Mouse (Mus musculus) limb, embryonic 11.5 days (tissue): ENCODE results near the gene Rnaseh2a. TPM values are rescaled to one million over a fixed set of nuclear protein-coding genes. Genes with fewer than 3 reads are reported as not detected.

Experiments used
- ATAC-seq: fragments of 200-750 bp; cut with Nextera tagmentation; 2 replicates; pipeline ENCODE4 v1.8.0; 2017; ENCODE audit warnings: low read depth; ENCODE audit not compliant: insufficient number of reproducible peaks, low FRiP score, low TSS enrichment
- DNase-seq: peaks from one replicate; pipeline ENCODE4 v3.0.0-alpha.2; 2015; ENCODE audit warnings: low spot score
- H3K27ac ChIP-seq: fragments of 300-500 bp; sonication (generic); replicated peaks from 2 replicates; pipeline ENCODE4 v1.5.1; 2014; ENCODE audit warnings: low read depth, mild to moderate bottlenecking, low read length
- H3K27me3 ChIP-seq: fragments of 300-500 bp; sonication (generic); 2 replicates; pipeline ENCODE4 v1.6.1; 2014; ENCODE audit warnings: mild to moderate bottlenecking, low read length, mixed read lengths; ENCODE audit not compliant: control insufficient read depth, insufficient read depth
- H3K36me3 ChIP-seq: fragments of 300-500 bp; sonication (generic); 2 replicates; pipeline ENCODE4 v1.6.1; 2014; ENCODE audit warnings: mild to moderate bottlenecking, low read length, moderate library complexity, mixed read lengths; ENCODE audit not compliant: control insufficient read depth, insufficient read depth
- H3K4me1 ChIP-seq: fragments of 300-500 bp; sonication (generic); 2 replicates; pipeline ENCODE4 v1.6.1; 2014; ENCODE audit warnings: low read length, mixed read lengths; ENCODE audit not compliant: control insufficient read depth, insufficient read depth
- H3K4me2 ChIP-seq: fragments of 300-500 bp; sonication (generic); 2 replicates; pipeline ENCODE4 v1.6.1; 2014; ENCODE audit warnings: low read depth, mild to moderate bottlenecking, moderate library complexity; ENCODE audit not compliant: severe bottlenecking
- H3K4me3 ChIP-seq: fragments of 300-500 bp; sonication (generic); 2 replicates; pipeline ENCODE4 v1.5.1; 2014; ENCODE audit warnings: low read depth, low read length
- H3K9ac ChIP-seq: fragments of 300-500 bp; sonication (generic); 2 replicates; pipeline ENCODE4 v1.6.1; 2014; ENCODE audit warnings: mild to moderate bottlenecking, low read length
- H3K9me3 ChIP-seq: fragments of 300-500 bp; sonication (generic); 2 replicates; pipeline ENCODE4 v1.6.1; 2016; ENCODE audit warnings: low read length; ENCODE audit not compliant: control insufficient read depth
- WGBS: fragments of 180-500 bp; shearing (Covaris S2); extraction: QIAGEN DNeasy Blood & Tissue Kit; methylation state at CpG from one replicate; pipeline ENCODE4 v1.1.7; 2014; 5-methylcytosine and 5-hydroxymethylcytosine counted together
- polyA plus RNA-seq: library from polyadenylated mRNA; unstranded; fragments of >200 nt; fragmentation: Nextera tagmentation; extraction: Ambion mirVana; gene quantifications from 2 replicates; pipeline ENCODE4 v1.2.1, GENCODE M21; 2014

Rnaseh2a gene
- polyA plus RNA-seq = 127 and 133 TPM in 2 replicates

GRCm38 (mm10) chr8:84969241-84970134 is at the start of gene Rnaseh2a, which contains the start of the genes Gm49661 and Prdx2:
Rnaseh2a (minus strand) TSS chr8:84969767.
Gm49661 (minus strand) TSS chr8:84969433.
Prdx2 (plus strand) TSS chr8:84969587.
- Histone ChIP-seq H3K4me2 (peak within 1 kb of the TSS; percentile 80), H3K36me3 (peaks cover 15% of the 10 kb centered on the region; the same call in 1 of the 2 replicates), H3K9ac (peak within 1 kb of the TSS; percentile 89), H3K4me3 (peak within 1 kb of the TSS; percentile 61), H3K9me3 (no peaks in the 10 kb centered on the region), H3K27ac (peak within 1 kb of the TSS; percentile 78), H3K4me1 (peaks cover 30% of the 10 kb centered on the region), H3K27me3 (no peaks in the 10 kb centered on the region)
- WGBS = under 1% methylated on average over 56 of the region's 56 CpGs
- DNase-seq (peak; percentile 89), ATAC-seq (peak; percentile 64)

- no peak for ATAC-seq
- no peaks in the 10 kb centered on the region for H3K9me3 ChIP-seq
- no peak overlapping the region for H3K4me2 ChIP-seq
- H3K27me3 ChIP-seq = peaks cover 17% of the 10 kb centered on the region
- H3K27ac ChIP-seq = no peak overlapping the region
- no peak overlapping the region for H3K4me3 ChIP-seq
- peaks cover 15% of the 10 kb centered on the region for H3K36me3 ChIP-seq
- 51% methylated on average over 5 of the region's 5 CpGs for WGBS
- DNase-seq = no peak
- H3K9ac ChIP-seq = no peak overlapping the region
- H3K4me1 ChIP-seq = 0 out of 2 replicates have a peak, but pooled peaks cover 3% of the 10 kb centered on the region
Observed at GRCm38 (mm10) chr8:85017209-85017608, 47.6 kb upstream of the Rnaseh2a start.

DNA sequence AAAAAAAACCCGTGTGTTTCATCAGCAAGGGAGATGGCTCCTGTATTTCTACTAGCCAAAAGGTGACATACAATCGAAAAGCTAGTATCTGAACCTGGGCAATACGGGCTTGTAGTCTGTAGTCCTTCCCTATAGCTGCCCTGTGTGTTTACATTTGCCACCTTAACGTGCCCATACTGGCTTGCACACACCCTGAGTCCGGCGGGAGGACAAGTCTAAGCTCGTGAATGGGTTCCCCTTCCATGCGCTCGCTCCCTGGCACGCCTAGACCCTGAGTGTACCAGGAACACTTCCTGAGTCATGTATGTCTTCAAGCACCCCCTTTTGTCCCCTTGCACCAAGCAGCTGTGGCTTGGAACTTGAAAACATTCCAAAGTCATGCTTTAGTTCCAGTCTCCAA is 47.2 kb upstream of the Rnaseh2a start:
- no peak for DNase-seq
- Histone ChIP-seq H3K9ac (no peak overlapping the region), H3K27ac (no peak overlapping the region), H3K9me3 (no peaks in the 10 kb centered on the region), H3K4me3 (no peak overlapping the region), H3K36me3 (peaks cover 13% of the 10 kb centered on the region), H3K4me1 (0 out of 2 replicates have a peak, but pooled peaks cover 3% of the 10 kb centered on the region), H3K4me2 (no peak overlapping the region), H3K27me3 (peaks cover 19% of the 10 kb centered on the region)
- no peak for ATAC-seq
- WGBS = 71% methylated on average over 10 of the region's 10 CpGs

DNA sequence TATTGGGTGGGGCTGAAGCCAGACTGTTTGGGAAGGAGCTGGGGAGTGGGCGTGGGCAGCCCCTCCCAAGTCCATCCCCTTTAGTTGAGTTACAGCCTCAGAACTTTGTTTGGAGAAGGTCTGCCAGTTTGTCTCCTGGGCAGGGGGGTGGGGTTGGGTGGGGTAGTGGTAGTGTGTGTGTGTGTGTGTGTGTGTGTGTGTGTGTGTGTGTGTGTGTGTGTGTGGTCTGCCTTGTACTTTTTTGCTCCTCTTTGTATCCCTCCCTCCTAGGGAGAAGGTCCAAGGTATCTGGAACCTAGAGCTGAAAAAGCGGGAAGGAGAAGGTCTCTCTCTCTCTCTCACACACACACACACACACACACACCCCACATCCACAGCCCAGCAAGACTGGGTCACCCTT is 44.9 kb upstream of the Rnaseh2a start, which contains the start of gene Best2:
Best2 (minus strand) TSS at position 101 of the 400 bp plus-strand sequence.
- no peak within 1 kb of the TSS for H3K27ac ChIP-seq
- peak within 1 kb of the TSS; percentile 47 for H3K9ac ChIP-seq
- no peaks in the 10 kb centered on the region for H3K9me3 ChIP-seq
- H3K27me3 ChIP-seq = peaks cover 33% of the 10 kb centered on the region
- H3K4me1 ChIP-seq = 0 out of 2 replicates have a peak, but pooled peaks cover 3% of the 10 kb centered on the region
- ATAC-seq = no peak
- WGBS = 37% methylated on average over 2 of the region's 2 CpGs
- H3K4me2 ChIP-seq = peak within 1 kb of the TSS; percentile 37
- peak within 1 kb of the TSS; percentile 24 for H3K4me3 ChIP-seq
- DNase-seq = no peak
- H3K36me3 ChIP-seq = peaks cover 11% of the 10 kb centered on the region

DNA sequence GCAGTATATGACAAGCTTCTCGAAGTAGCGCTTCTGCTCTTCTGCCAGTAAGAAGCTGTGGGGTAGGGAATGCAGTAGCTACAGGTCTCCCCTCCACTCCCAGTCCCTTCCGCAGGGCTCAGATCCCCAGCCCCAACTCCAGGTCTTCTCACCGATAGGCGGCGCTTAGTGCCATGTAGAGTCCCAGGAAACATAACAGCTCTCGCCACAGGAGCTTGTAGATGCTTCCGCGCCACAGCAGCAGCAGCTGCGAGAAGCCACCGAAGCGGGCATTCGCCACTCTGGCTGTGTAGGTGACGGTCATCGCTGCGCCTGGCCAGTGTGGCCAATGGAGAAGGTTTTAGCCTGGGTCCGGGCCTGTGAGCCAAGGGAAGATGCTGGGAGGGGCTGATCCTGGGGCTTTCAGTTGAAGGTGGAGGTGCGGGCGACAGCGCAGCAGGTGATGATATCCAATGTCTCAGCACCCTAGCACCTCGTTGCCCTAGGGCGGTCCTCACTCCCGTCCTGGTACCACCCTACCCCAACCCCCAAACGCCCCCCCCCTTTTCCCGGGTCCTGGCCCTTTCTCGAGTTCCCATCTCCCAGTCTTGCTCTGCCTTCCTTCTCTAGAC is 43.8 kb upstream of the Rnaseh2a start:
- Histone ChIP-seq H3K4me1 (0 out of 2 replicates have a peak, but pooled peaks cover 3% of the 10 kb centered on the region), H3K36me3 (peaks cover 5% of the 10 kb centered on the region), H3K9ac (peak overlapping the region; percentile 47), H3K27ac (no peak overlapping the region), H3K27me3 (peaks cover 35% of the 10 kb centered on the region), H3K9me3 (no peaks in the 10 kb centered on the region), H3K4me2 (peak overlapping the region; percentile 37), H3K4me3 (peak overlapping the region; percentile 24)
- no peak for ATAC-seq
- peak; percentile 81 for DNase-seq
- 5% methylated on average over 25 of the region's 26 CpGs for whole genome bisulfite sequencing

- 15% methylated on average over 28 of the region's 28 CpGs for WGBS
Observed at GRCm38 (mm10) chr8:85011242-85011641, 41.7 kb upstream of the Rnaseh2a start.

DNA sequence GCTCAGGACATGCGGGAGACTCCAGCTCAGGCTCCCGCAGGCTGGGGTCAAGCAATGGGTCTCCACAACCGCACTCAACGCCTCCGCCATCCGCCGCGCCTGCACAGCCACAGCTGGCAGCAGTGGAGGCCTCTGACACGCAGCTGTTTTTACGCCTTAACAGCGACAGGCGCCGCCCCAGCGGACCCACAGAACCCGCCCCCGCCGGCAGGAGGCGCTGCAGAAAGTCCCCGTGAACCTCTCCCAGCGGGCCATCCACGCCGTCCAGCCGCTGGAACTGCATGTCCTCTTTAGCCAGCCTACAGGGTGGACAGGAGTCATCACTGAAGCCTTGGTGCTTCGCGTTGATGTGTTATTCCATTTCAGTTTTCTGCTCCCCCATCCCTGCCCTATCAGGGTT is 38.1 kb upstream of the Rnaseh2a start:
- Histone ChIP-seq H3K9ac (no peak overlapping the region), H3K4me2 (no peak overlapping the region), H3K36me3 (no peaks in the 10 kb centered on the region), H3K27me3 (peaks cover 21% of the 10 kb centered on the region), H3K4me1 (no peaks in the 10 kb centered on the region), H3K4me3 (no peak overlapping the region), H3K9me3 (no peaks in the 10 kb centered on the region), H3K27ac (no peak overlapping the region)
- 13% methylated on average over 25 of the region's 25 CpGs for WGBS
- ATAC-seq = no peak
- DNase-seq = peak; percentile 64

More at GRCm38 (mm10) chr8:85011242-85011641, 41.7 kb upstream of the Rnaseh2a start:
- Histone ChIP-seq H3K9ac (no peak overlapping the region), H3K4me3 (no peak overlapping the region), H3K9me3 (no peaks in the 10 kb centered on the region), H3K4me1 (0 out of 2 replicates have a peak, but pooled peaks cover 3% of the 10 kb centered on the region), H3K27ac (no peak overlapping the region), H3K27me3 (peaks cover 35% of the 10 kb centered on the region), H3K36me3 (no peaks in the 10 kb centered on the region), H3K4me2 (no peak overlapping the region)
- DNase-seq (no peak), ATAC-seq (no peak)

DNA sequence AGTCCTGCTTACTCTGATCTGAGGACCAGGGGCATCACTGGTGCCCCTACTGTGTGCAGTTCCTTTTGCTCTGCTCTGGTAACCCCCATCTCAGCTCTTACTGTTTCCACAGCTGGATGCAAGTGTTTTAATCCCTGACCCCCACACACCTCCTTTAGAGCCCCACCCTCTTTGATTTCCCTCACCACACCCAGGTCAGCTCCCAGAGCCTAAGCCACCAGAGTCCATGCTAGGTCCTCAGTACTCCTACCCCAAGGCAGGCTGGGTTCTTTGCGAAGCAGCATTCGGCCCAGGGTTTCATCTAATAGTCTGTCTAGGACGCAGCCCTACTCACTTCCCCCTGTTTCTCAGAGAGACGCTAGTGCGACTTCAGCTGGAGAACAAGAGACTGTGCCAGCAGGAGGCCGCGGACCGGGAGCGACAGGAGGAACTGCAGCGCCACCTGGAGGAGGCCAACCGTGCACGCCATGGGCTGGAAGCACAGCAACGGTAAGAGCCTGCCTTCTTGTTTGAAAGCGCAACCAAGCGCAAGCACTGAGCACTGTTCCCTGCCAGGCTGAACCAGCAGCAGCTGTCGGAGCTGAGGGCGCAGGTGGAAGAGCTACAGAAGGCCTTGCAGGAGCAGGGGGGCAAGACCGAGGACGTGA is 28.2 kb upstream of the Rnaseh2a start:
- Histone ChIP-seq H3K9me3 (no peaks in the 10 kb centered on the region), H3K4me1 (peaks cover 7% of the 10 kb centered on the region; the same call in 1 of the 2 replicates), H3K9ac (peak overlapping the region; percentile 22), H3K27me3 (peaks cover 14% of the 10 kb centered on the region), H3K4me3 (no peak overlapping the region), H3K36me3 (no peaks in the 10 kb centered on the region), H3K4me2 (peak overlapping the region; percentile 24; the same call in 1 of the 2 replicates), H3K27ac (no peak overlapping the region)
- ATAC-seq = 0 out of 2 replicates have a peak, but pooled peaks have one; percentile 17
- 5% methylated on average over 19 of the region's 19 CpGs for WGBS
- DNase-seq = peak; percentile 95
